Mouse (Mus musculus) adrenal gland, postnatal 0 days (tissue): ENCODE results near the gene Cdkl3. TPM values are rescaled to one million over a fixed set of nuclear protein-coding genes. Genes with fewer than 3 reads are reported as not detected.
A peak's percentile ranks its signal among the peaks of the same experiment; 100 is the strongest.

Experiments
- microRNA-seq: library from miRNA; unstranded; fragments of <30 nt; microRNA quantifications from one replicate; pipeline ENCODE4, GENCODE M21; 2016; ENCODE audit warnings: borderline replicate concordance; ENCODE audit not compliant: insufficient number of aligned reads
- polyA plus RNA-seq: library from polyadenylated mRNA; unstranded; fragments of >200 nt; fragmentation: Nextera tagmentation; extraction: Ambion mirVana; gene quantifications from 2 replicates; pipeline ENCODE4 v1.2.1, GENCODE M21; 2015

Cdkl3 gene
- 6.2 and 7.4 TPM in 2 replicates for polyA plus RNA-seq

GRCm38 (mm10) chr11:52003772-52004528 lies at the start of gene Cdkl3:
Gene Cdkl3 (plus strand): TSS chr11:52004221.

GRCm38 (mm10) chr11:51967443-51968401 lies 36.3 kb upstream of the Cdkl3 start, which contains the start of gene Cdkn2aipnl:
Gene Cdkn2aipnl (plus strand): TSS chr11:51967661.

GRCm38 (mm10) chr11:52000290-52000962 lies 3.6 kb upstream of the Cdkl3 start, which contains the start of gene Ube2b:
Gene Ube2b (minus strand): TSS chr11:52000762.

GRCm38 (mm10) chr11:52098398-52098946 lies 94.5 kb downstream of the Cdkl3 start, which contains the start of gene Ppp2ca:
Gene Ppp2ca (plus strand): TSS chr11:52098681.

Small RNA genes lying within 50 kb of the gene (microRNA-seq; reads per million reads assigned to microRNA genes)
- gene Gm24157 (not detected), gene Mir3061 (4.9 reads per million, percentile 5 among the genes with 10 or more reads in this experiment)

Other genes starting within 250 kb of the Cdkl3 start
- 8.0 and 9.8 TPM in 2 replicates for gene Sec24a, start 240.6 kb upstream of the Cdkl3 start, polyA plus RNA-seq
- gene Sar1b, start 240.5 kb upstream of the Cdkl3 start, polyA plus RNA-seq: 237 and 261 TPM in 2 replicates
- 1.7 and 2.0 TPM in 2 replicates for gene Jade2, start 146.6 kb upstream of the Cdkl3 start, polyA plus RNA-seq
- gene Cdkn2aipnl, start 36.6 kb upstream of the Cdkl3 start, polyA plus RNA-seq: 53.2 and 60.2 TPM in 2 replicates
- 339 and 446 TPM in 2 replicates for gene Ube2b, start 3.5 kb upstream of the Cdkl3 start, polyA plus RNA-seq
- 57.8 and 62.0 TPM in 2 replicates for gene Ppp2ca, start 94.5 kb downstream of the Cdkl3 start, polyA plus RNA-seq
- gene Olfr1373, start 141.3 kb downstream of the Cdkl3 start, polyA plus RNA-seq: not detected in 2 replicates
- gene Olfr1371, start 209.8 kb downstream of the Cdkl3 start, polyA plus RNA-seq: not detected in 2 replicates
- 746 and 990 TPM in 2 replicates for gene Skp1a, start 227.8 kb downstream of the Cdkl3 start, polyA plus RNA-seq